Mouse (Mus musculus) heart, embryonic 16.5 days (tissue): Measurements from ENCODE around the gene Mtln. TPM values are rescaled to one million over a fixed set of nuclear protein-coding genes. Genes with fewer than 3 reads are reported as not detected.

Source experiments
- ATAC-seq: fragments of 200-750 bp; cut with Nextera tagmentation; replicated peaks from 2 replicates; pipeline ENCODE4 v1.8.0; 2017; ENCODE audit warnings: moderate number of reproducible peaks; ENCODE audit not compliant: insufficient read depth, low FRiP score; ENCODE audit errors: extremely low read depth
- H3K27ac ChIP-seq: fragments of 300-500 bp; sonication (generic); 2 replicates; pipeline ENCODE4 v1.5.1; 2014; ENCODE audit warnings: mild to moderate bottlenecking, low read length, control low read depth, moderate library complexity
- H3K27me3 ChIP-seq: fragments of 300-500 bp; sonication (generic); 2 replicates; pipeline ENCODE4 v1.6.1; 2014; ENCODE audit warnings: low read length, mixed read lengths; ENCODE audit not compliant: control insufficient read depth, insufficient read depth
- H3K36me3 ChIP-seq: fragments of 300-500 bp; sonication (generic); 2 replicates; pipeline ENCODE4 v1.6.1; 2014; ENCODE audit not compliant: control insufficient read depth, insufficient read depth
- H3K4me1 ChIP-seq: fragments of 300-500 bp; sonication (generic); 2 replicates; pipeline ENCODE4 v1.6.1; 2014; ENCODE audit warnings: low read length, mixed read lengths; ENCODE audit not compliant: control insufficient read depth, insufficient read depth
- H3K4me2 ChIP-seq: fragments of 300-500 bp; sonication (generic); 2 replicates; pipeline ENCODE4 v1.6.1; 2014; ENCODE audit warnings: low read depth, mild to moderate bottlenecking, control low read depth, low read length
- H3K4me3 ChIP-seq: fragments of 300-500 bp; sonication (generic); 2 replicates; pipeline ENCODE4 v1.5.1; 2014; ENCODE audit warnings: mild to moderate bottlenecking, control low read depth, low read length
- H3K9ac ChIP-seq: fragments of 300-500 bp; sonication (generic); 2 replicates; pipeline ENCODE4 v1.6.1; 2014; ENCODE audit warnings: low read length, control low read depth
- H3K9me3 ChIP-seq: fragments of 300-500 bp; sonication (generic); replicated peaks from 2 replicates; pipeline ENCODE4 v1.6.1; 2016; ENCODE audit warnings: low read length; ENCODE audit not compliant: control insufficient read depth
- WGBS: fragments of 180-500 bp; shearing (Covaris S2); extraction: QIAGEN DNeasy Blood & Tissue Kit; methylation state at CpG from one replicate; pipeline ENCODE4 v1.1.7; 2014; 5-methylcytosine and 5-hydroxymethylcytosine counted together
- polyA plus RNA-seq: library from polyadenylated mRNA; unstranded; fragments of >200 nt; fragmentation: Nextera tagmentation; extraction: Ambion mirVana; gene quantifications from 2 replicates; pipeline ENCODE4 v1.2.1, GENCODE M21; 2015

Gene Mtln
- 34.0 and 39.0 TPM in 2 replicates for polyA plus RNA-seq

GRCm38 (mm10) chr2:127791919-127792603, at the start of gene Mtln:
Gene Mtln, minus strand, starts transcription at chr2:127792488.
- H3K4me2 ChIP-seq, result peak within 1 kb of the TSS; percentile 72
- no peaks in the 10 kb centered on the region for H3K36me3 ChIP-seq
- H3K9me3 ChIP-seq, result no peaks in the 10 kb centered on the region
- H3K9ac ChIP-seq, result peak within 1 kb of the TSS; percentile 78
- no peaks in the 10 kb centered on the region for H3K27me3 ChIP-seq
- ATAC-seq, result peak; percentile 90
- peak within 1 kb of the TSS; percentile 83 for H3K27ac ChIP-seq
- peaks cover 13% of the 10 kb centered on the region for H3K4me1 ChIP-seq
- peak within 1 kb of the TSS; percentile 68 for H3K4me3 ChIP-seq
- WGBS, result under 1% methylated on average over 37 of the region's 37 CpGs

- H3K4me2 ChIP-seq, result no peak overlapping the region
- 64% methylated on average over 1 of the region's 1 CpGs for WGBS
- no peak for ATAC-seq
- H3K4me3 ChIP-seq, result no peak overlapping the region
- no peaks in the 10 kb centered on the region for H3K36me3 ChIP-seq
- no peak overlapping the region for H3K9ac ChIP-seq
- H3K27me3 ChIP-seq, result peaks cover 35% of the 10 kb centered on the region
- H3K27ac ChIP-seq, result no peak overlapping the region
- no peaks in the 10 kb centered on the region for H3K4me1 ChIP-seq
- no peaks in the 10 kb centered on the region for H3K9me3 ChIP-seq
Observed at GRCm38 (mm10) chr2:127841402-127841801, 49.1 kb upstream of the Mtln start.

- H3K27ac ChIP-seq, result no peak overlapping the region
- H3K36me3 ChIP-seq, result no peaks in the 10 kb centered on the region
- H3K4me1 ChIP-seq, result no peaks in the 10 kb centered on the region
- H3K27me3 ChIP-seq, result peaks cover 38% of the 10 kb centered on the region
- no peaks in the 10 kb centered on the region for H3K9me3 ChIP-seq
- no peak overlapping the region for H3K4me3 ChIP-seq
- no peak overlapping the region for H3K9ac ChIP-seq
- H3K4me2 ChIP-seq, result no peak overlapping the region
- ATAC-seq, result no peak
- 18% methylated on average over 11 of the region's 11 CpGs for WGBS
Observed at GRCm38 (mm10) chr2:127839425-127839824, 47.1 kb upstream of the Mtln start.

- H3K27me3 ChIP-seq, result peaks cover 38% of the 10 kb centered on the region
- H3K9me3 ChIP-seq, result no peaks in the 10 kb centered on the region
- ATAC-seq, result no peak
- no peak within 1 kb of the TSS for H3K4me3 ChIP-seq
- 55% methylated on average over 7 of the region's 7 CpGs for WGBS
- no peak within 1 kb of the TSS for H3K4me2 ChIP-seq
- no peak within 1 kb of the TSS for H3K9ac ChIP-seq
- H3K27ac ChIP-seq, result no peak within 1 kb of the TSS
- no peaks in the 10 kb centered on the region for H3K36me3 ChIP-seq
- H3K4me1 ChIP-seq, result no peaks in the 10 kb centered on the region
Observed at GRCm38 (mm10) chr2:127838576-127838975, 46.3 kb upstream of the Mtln start, which contains the start of gene Acoxl. Gene Acoxl, plus strand, starts transcription at chr2:127838876.

DNA sequence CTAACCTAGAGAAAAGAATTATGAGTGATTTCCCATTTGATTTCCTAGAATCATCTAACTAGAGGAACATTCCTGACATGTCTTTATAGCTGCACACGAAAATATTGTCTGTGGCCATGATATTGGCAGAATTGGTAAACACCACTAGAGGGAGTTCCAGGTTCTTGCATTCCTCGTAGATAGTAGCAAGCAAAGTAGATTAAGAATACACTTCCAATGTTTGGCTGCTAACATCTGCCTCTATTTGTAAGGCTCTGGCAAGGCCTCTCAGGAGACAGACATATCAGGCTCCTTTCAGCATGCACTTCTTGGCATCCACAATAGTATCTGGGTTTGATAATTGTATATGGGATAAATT, 40.5 kb upstream of the Mtln start:
- no peak overlapping the region for H3K4me2 ChIP-seq
- no peak overlapping the region for H3K27ac ChIP-seq
- H3K4me3 ChIP-seq, result no peak overlapping the region
- no peaks in the 10 kb centered on the region for H3K36me3 ChIP-seq
- ATAC-seq, result no peak
- WGBS, result 19% methylated on average over 2 of the region's 2 CpGs
- H3K9me3 ChIP-seq, result no peaks in the 10 kb centered on the region
- peaks cover 11% of the 10 kb centered on the region for H3K27me3 ChIP-seq
- peaks cover 8% of the 10 kb centered on the region; the same call in 1 of the 2 replicates for H3K4me1 ChIP-seq
- no peak overlapping the region for H3K9ac ChIP-seq

GRCm38 (mm10) chr2:127832103-127832832, 40.0 kb upstream of the Mtln start:
- Histone ChIP-seq H3K9ac (no peak overlapping the region), H3K36me3 (peaks cover under 1% of the 10 kb centered on the region; the same call in 1 of the 2 replicates), H3K9me3 (no peaks in the 10 kb centered on the region), H3K4me3 (peak overlapping the region; percentile 68), H3K27ac (no peak overlapping the region), H3K4me2 (peak overlapping the region; percentile 62), H3K4me1 (peaks cover 8% of the 10 kb centered on the region; the same call in 1 of the 2 replicates), H3K27me3 (peaks cover 8% of the 10 kb centered on the region)
- WGBS, result 37% methylated on average over 11 of the region's 11 CpGs
- 0 out of 2 replicates have a peak, but pooled peaks have one; percentile 42 for ATAC-seq

DNA sequence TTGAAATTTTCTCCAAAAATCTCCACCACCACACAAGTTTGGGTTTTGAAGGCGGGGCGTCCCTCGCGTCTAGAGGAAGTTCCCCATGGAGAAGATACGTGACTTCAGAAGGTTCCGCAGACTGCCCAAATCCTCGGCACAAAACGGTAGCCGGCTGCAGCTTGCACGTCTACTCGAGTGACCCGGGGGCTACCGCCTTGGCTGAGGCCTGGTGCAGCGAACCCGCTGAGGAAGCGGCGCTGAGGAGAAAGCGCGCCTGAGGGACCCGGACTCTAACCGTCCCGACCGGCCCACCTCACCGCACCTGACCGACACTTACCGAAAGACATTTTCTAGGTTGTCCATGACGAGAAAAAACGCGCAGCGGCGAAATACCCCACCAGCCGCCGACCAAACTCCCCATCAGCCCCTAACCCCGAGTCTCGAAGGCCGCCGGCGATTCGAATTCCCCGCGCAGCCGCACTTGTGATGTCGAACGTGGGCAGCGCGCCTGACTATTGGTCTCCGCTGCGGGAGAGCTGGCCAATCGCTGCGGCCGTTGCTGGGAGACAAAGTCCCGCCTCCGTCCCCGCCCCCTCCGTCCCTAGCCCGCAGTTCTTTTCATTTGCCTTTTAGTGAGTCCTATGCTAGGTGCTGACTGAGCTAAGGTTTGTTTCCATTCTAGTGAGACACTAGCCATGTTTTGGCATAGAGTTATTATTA, 39.3 kb upstream of the Mtln start, which contains the start of gene Bub1:
Bub1 (minus strand) TSS at position 465 of the 702 bp plus-strand sequence.
- H3K27me3 ChIP-seq, result 0 out of 2 replicates have a peak, but pooled peaks cover 3% of the 10 kb centered on the region

GRCm38 (mm10) chr2:127789651-127790270, 2.5 kb downstream of the Mtln start:
- no peaks in the 10 kb centered on the region for H3K27me3 ChIP-seq
- H3K9ac ChIP-seq, result no peak overlapping the region; the same call in 1 of the 2 replicates
- no peaks in the 10 kb centered on the region for H3K9me3 ChIP-seq
- peak overlapping the region; percentile 90 for H3K4me2 ChIP-seq
- peaks cover 13% of the 10 kb centered on the region for H3K4me1 ChIP-seq
- no peaks in the 10 kb centered on the region for H3K36me3 ChIP-seq
- H3K27ac ChIP-seq, result no peak overlapping the region
- no peak for ATAC-seq
- peak overlapping the region; percentile 74 for H3K4me3 ChIP-seq
- 32% methylated on average over 9 of the region's 9 CpGs for WGBS

More for the DNA sequence above, 39.3 kb upstream of the Mtln start, which contains the start of gene Bub1:
- Histone ChIP-seq H3K9ac (peak within 1 kb of the TSS; percentile 70), H3K4me3 (peak within 1 kb of the TSS; percentile 68), H3K4me2 (peak within 1 kb of the TSS; percentile 62), H3K9me3 (no peaks in the 10 kb centered on the region), H3K36me3 (peaks cover 2% of the 10 kb centered on the region; the same call in 1 of the 2 replicates), H3K4me1 (peaks cover 8% of the 10 kb centered on the region; the same call in 1 of the 2 replicates), H3K27ac (no peak within 1 kb of the TSS)
- ATAC-seq, result peak; percentile 98
- WGBS, result under 1% methylated on average over 56 of the region's 56 CpGs
